Mouse (Mus musculus): Measurements from ENCODE around the gene Ndufaf7.

DNA sequence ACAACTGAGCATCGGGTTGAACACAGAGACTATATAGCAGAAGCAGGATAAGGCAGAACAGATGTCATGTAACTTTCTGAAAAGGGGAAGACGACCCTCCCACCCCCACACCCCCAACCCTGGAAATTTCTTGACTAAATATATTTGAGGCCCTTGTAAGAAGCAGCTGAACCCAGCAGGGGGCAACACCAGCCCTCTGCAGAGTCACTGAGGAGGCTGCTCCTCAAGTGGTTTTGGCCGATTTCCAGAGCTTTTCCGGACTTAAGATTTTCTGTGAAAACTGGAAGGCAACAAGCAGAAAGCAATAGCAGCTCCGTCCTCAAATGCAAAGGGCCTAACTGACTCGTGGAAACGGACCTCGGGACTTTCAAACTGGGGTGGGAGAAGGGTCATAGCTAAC lies 41.5 kb upstream of the Ndufaf7 start:
- peak; percentile 50 for TF ChIP-seq CTCF (IDR thresholded peaks at IDR 0.05; ENCODE audit: control insufficient read depth, insufficient read depth, low read length)
- TF ChIP-seq POLR2A (IDR thresholded peaks at IDR 0.05; ENCODE audit: borderline replicate concordance, control insufficient read depth, low read depth, low read length) = no peak
